Mouse (Mus musculus) embryo, embryonic 10 days (tissue): ENCODE results near the gene Dagla.
A peak's percentile ranks its signal among the peaks of the same experiment; 100 is the strongest.

Experiments
- DNase-seq: peaks from one replicate; pipeline ENCODE4 v3.0.0-alpha.2; 2015; ENCODE audit warnings: low spot score

The Dagla gene

GRCm38 (mm10) chr19:10279668-10280067 lies 25.0 kb downstream of the Dagla start:
- no peak for DNase-seq

GRCm38 (mm10) chr19:10278669-10279324 lies 25.9 kb downstream of the Dagla start:
- no peak for DNase-seq

- DNase-seq, result no peak
Observed at GRCm38 (mm10) chr19:10277759-10278158, 26.9 kb downstream of the Dagla start.

- peak; percentile 81 for DNase-seq
Observed at GRCm38 (mm10) chr19:10277331-10277730, 27.3 kb downstream of the Dagla start.

GRCm38 (mm10) chr19:10276483-10277144 lies 28.1 kb downstream of the Dagla start:
- no peak for DNase-seq

- DNase-seq, result no peak
Observed at GRCm38 (mm10) chr19:10274056-10274455, 30.6 kb downstream of the Dagla start.

- DNase-seq, result peak; percentile 57
Observed at GRCm38 (mm10) chr19:10272746-10273145, 31.9 kb downstream of the Dagla start.

- no peak for DNase-seq
Observed at GRCm38 (mm10) chr19:10271592-10271991, 33.1 kb downstream of the Dagla start.

- no peak for DNase-seq
Observed at GRCm38 (mm10) chr19:10270356-10270755, 34.3 kb downstream of the Dagla start.

- no peak for DNase-seq
Observed at GRCm38 (mm10) chr19:10268851-10269250, 35.8 kb downstream of the Dagla start.

- no peak for DNase-seq
Observed at GRCm38 (mm10) chr19:10267953-10268352, 36.7 kb downstream of the Dagla start.

- no peak for DNase-seq
Observed at GRCm38 (mm10) chr19:10267057-10267456, 37.6 kb downstream of the Dagla start.

- DNase-seq, result peak; percentile 92
Observed at GRCm38 (mm10) chr19:10266196-10266850, 38.4 kb downstream of the Dagla start.

- DNase-seq, result no peak
Observed at GRCm38 (mm10) chr19:10261369-10261768, 43.3 kb downstream of the Dagla start.

GRCm38 (mm10) chr19:10258279-10259011 lies 46.2 kb downstream of the Dagla start:
- DNase-seq, result peak; percentile 90

GRCm38 (mm10) chr19:10248128-10248527 lies 56.5 kb downstream of the Dagla start:
- peak; percentile 57 for DNase-seq

GRCm38 (mm10) chr19:10247165-10247564 lies 57.5 kb downstream of the Dagla start:
- no peak for DNase-seq

- DNase-seq, result peak; percentile 81
Observed at GRCm38 (mm10) chr19:10244183-10244582, 60.5 kb downstream of the Dagla start.

GRCm38 (mm10) chr19:10242916-10243315 lies 61.8 kb downstream of the Dagla start:
- DNase-seq, result peak; percentile 64

GRCm38 (mm10) chr19:10240654-10241305 lies 63.9 kb downstream of the Dagla start, which contains the start of gene Myrf:
Myrf (minus strand) TSS chr19:10240748.
- DNase-seq, result peak; percentile 81

GRCm38 (mm10) chr19:10239975-10240653 lies 64.6 kb downstream of the Dagla start:
- no peak for DNase-seq
